Comparison of ENCODE assay signal across 9 mouse cellular contexts in the genomic region with DNA sequence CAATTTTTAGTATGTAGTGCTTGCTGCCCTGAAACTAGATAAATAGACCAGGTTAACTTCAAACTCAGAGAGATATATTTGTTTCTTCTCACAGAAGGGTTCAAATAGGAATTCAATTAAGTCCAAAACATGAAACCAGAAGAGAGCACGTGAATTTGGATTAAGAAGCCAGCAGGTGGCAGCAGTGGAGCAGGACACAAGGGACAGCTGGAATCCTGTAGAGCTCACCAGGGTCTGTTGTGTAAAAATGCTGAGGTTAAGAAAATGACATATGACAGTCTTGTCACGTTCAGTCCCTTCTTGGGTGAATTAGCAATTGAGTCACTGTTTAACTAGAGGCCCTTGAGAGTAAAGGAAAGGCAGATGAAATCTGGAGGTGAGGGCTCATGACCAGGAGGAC. TPM values are rescaled to one million over a fixed set of nuclear protein-coding genes. Genes with fewer than 3 reads are reported as not detected.
DNase-seq lines count a peak whose midpoint lies in the region; ATAC-seq and TF ChIP-seq lines count a peak whose summit lies in the region.
"Had no signal": no experiment of that assay in that cellular context is flagged by ENCODE, and none has a peak within 500 bp of the region (broad histone marks: within the 10 kb centered on the region; RNA-seq: fewer than 3 reads in every experiment).

No protein-coding gene starts in this region.

- no peaks in the 10 kb centered on the region for H3K4me1 ChIP-seq in hindbrain, postnatal 0 days (ENCODE audit: insufficient read depth, low read length)
- H3K4me1 ChIP-seq in neural tube, embryonic 11.5 days (ENCODE audit: control insufficient read depth, insufficient read depth, low read length) = no peaks in the 10 kb centered on the region
- H3K4me1 ChIP-seq: lung, embryonic 15.5 days had no signal

- 9% methylated on average over 2 of the region's 2 CpGs for WGBS in hindbrain, postnatal 0 days
- 20% methylated on average over 2 of the region's 2 CpGs for WGBS in neural tube, embryonic 11.5 days

- H3K9ac ChIP-seq in hindbrain, postnatal 0 days (replicated peaks; ENCODE audit: low read length) = no peak overlapping the region
- H3K9ac ChIP-seq in neural tube, embryonic 11.5 days (ENCODE audit: low read length) = no peak overlapping the region
- H3K9ac ChIP-seq: lung, embryonic 15.5 days had no signal

- H3K27me3 ChIP-seq in hindbrain, postnatal 0 days (ENCODE audit: insufficient read depth, low read length) = no peaks in the 10 kb centered on the region
- no peaks in the 10 kb centered on the region for H3K27me3 ChIP-seq in neural tube, embryonic 11.5 days (ENCODE audit: control insufficient read depth, insufficient read depth, low read length)
- H3K27me3 ChIP-seq: lung, embryonic 15.5 days had no signal

- DNase-seq in cerebellum, adult 11 months = peak; percentile 10
- DNase-seq in spleen, postnatal 36 days (ENCODE audit: low spot score in 2 of 2) = peak; percentile 12 to 17
- DNase-seq in spleen, postnatal 14 days (ENCODE audit: low spot score in 2 of 2) = no peak
- peak; percentile 29 for DNase-seq in cerebellum, adult 9-11 months
- DNase-seq in hindbrain, postnatal 0 days (ENCODE audit: low spot score) = peak; percentile 77
- DNase-seq in left cerebral cortex, postnatal 10 days (ENCODE audit: extremely low spot score in 1 of 2, low spot score in 2 of 2) = peak; percentile 40 to 68
- DNase-seq in neural tube, embryonic 11.5 days (ENCODE audit: low spot score) = peak; percentile 58

- intact Hi-C loops in left cerebral cortex, postnatal 10 days (cut with DNase I) = loop anchor here (5.0 to 10.0 kb wide), 3 partner anchors 66 to 269 kb away; a partner anchor contains a TSS

- H3K4me3 ChIP-seq in hindbrain, postnatal 0 days (ENCODE audit: low read length) = no peak overlapping the region
- H3K4me3 ChIP-seq in neural tube, embryonic 11.5 days (ENCODE audit: low read depth, low read length) = no peak overlapping the region
- H3K4me3 ChIP-seq: lung, embryonic 15.5 days had no signal

- no peaks in the 10 kb centered on the region for H3K9me3 ChIP-seq in hindbrain, postnatal 0 days (ENCODE audit: low read length)
- H3K9me3 ChIP-seq in neural tube, embryonic 11.5 days (ENCODE audit: control insufficient read depth, low read length) = no peaks in the 10 kb centered on the region
- H3K9me3 ChIP-seq: lung, embryonic 15.5 days had no signal

- peak; percentile 71 for TF ChIP-seq CTCF in hindbrain, postnatal 0 days (IDR thresholded peaks at IDR 0.05; ENCODE audit: low read depth)

- no peaks in the 10 kb centered on the region for H3K36me3 ChIP-seq in hindbrain, postnatal 0 days (ENCODE audit: insufficient read depth, low read length)
- no peaks in the 10 kb centered on the region for H3K36me3 ChIP-seq in neural tube, embryonic 11.5 days (ENCODE audit: control insufficient read depth, insufficient read depth, low read length)
- H3K36me3 ChIP-seq: lung, embryonic 15.5 days had no signal

- no peak for ATAC-seq in cerebellum, adult (ENCODE audit: insufficient number of reproducible peaks, low FRiP score, low TSS enrichment)
- ATAC-seq in hindbrain, postnatal 0 days = no peak
- ATAC-seq in neural tube, embryonic 11.5 days (ENCODE audit: insufficient read depth, low FRiP score, low TSS enrichment) = no peak

- no peak overlapping the region for H3K27ac ChIP-seq in hindbrain, postnatal 0 days
- no peak overlapping the region for H3K27ac ChIP-seq in neural tube, embryonic 11.5 days (ENCODE audit: low read depth, low read length)
- H3K27ac ChIP-seq: lung, embryonic 15.5 days had no signal

- H3K4me2 ChIP-seq in hindbrain, postnatal 0 days (ENCODE audit: low read depth, low read length) = no peak overlapping the region
- no peak overlapping the region for H3K4me2 ChIP-seq in neural tube, embryonic 11.5 days (ENCODE audit: low read depth)
- H3K4me2 ChIP-seq: lung, embryonic 15.5 days had no signal

RNA-seq across cellular contexts. Expression of a gene that starts 14.3 kb away (rescaled TPM):
- not detected in 2 replicates for total RNA-seq in hindbrain, postnatal 0 days (2014; rRNA removed)
- not detected in 2 replicates for polyA plus RNA-seq in hindbrain, postnatal 0 days (2015; fragmentation: Nextera tagmentation; extraction: Ambion mirVana)
- total RNA-seq in left cerebral cortex, postnatal 10 days (2021) = not detected
- polyA plus RNA-seq in neural tube, embryonic 11.5 days (2014; fragmentation: Nextera tagmentation; extraction: Ambion mirVana) = not detected in 2 replicates

RNA-seq across cellular contexts. Expression of a gene that starts 28.0 kb away (rescaled TPM):
- total RNA-seq in hindbrain, postnatal 0 days (2014; rRNA removed) = not detected in 2 replicates
- not detected in 2 replicates for polyA plus RNA-seq in hindbrain, postnatal 0 days (2015; fragmentation: Nextera tagmentation; extraction: Ambion mirVana)
- total RNA-seq in left cerebral cortex, postnatal 10 days (2021) = not detected
- polyA plus RNA-seq in neural tube, embryonic 11.5 days (2014; fragmentation: Nextera tagmentation; extraction: Ambion mirVana) = not detected in 2 replicates

RNA-seq across cellular contexts. Expression of a gene that starts 35.5 kb away (rescaled TPM):
- 0.16 TPM in 1 of 2 replicates, not detected in the other for total RNA-seq in hindbrain, postnatal 0 days (2014; rRNA removed)
- polyA plus RNA-seq in hindbrain, postnatal 0 days (2015; fragmentation: Nextera tagmentation; extraction: Ambion mirVana) = 0.05 TPM in 1 of 2 replicates, not detected in the other
- total RNA-seq in left cerebral cortex, postnatal 10 days (2021) = not detected
- polyA plus RNA-seq in neural tube, embryonic 11.5 days (2014; fragmentation: Nextera tagmentation; extraction: Ambion mirVana) = 0.08 TPM in 1 of 2 replicates, not detected in the other

RNA-seq across cellular contexts. Expression of a gene that starts 49.8 kb away (rescaled TPM):
- 0.07 and 0.47 TPM in 2 replicates for total RNA-seq in hindbrain, postnatal 0 days (2014; rRNA removed)
- 0.43 and 0.46 TPM in 2 replicates for polyA plus RNA-seq in hindbrain, postnatal 0 days (2015; fragmentation: Nextera tagmentation; extraction: Ambion mirVana)
- total RNA-seq in left cerebral cortex, postnatal 10 days (2021) = 1 to 10 TPM in 1 of 2 experiments, under 1 TPM in 1; 0.71 to 1.2 TPM
- 0.33 and 0.84 TPM in 2 replicates for polyA plus RNA-seq in neural tube, embryonic 11.5 days (2014; fragmentation: Nextera tagmentation; extraction: Ambion mirVana)

Comparison
In these comparisons a context has a peak if more than half of its experiments do, and no peak if none do; other contexts are left out.
1. DNase-seq: peak in cerebellum, adult 11 months (single experiment), spleen, postnatal 36 days (2 of 2), cerebellum, adult 9-11 months (single experiment), hindbrain, postnatal 0 days (single experiment), left cerebral cortex, postnatal 10 days (2 of 2) and neural tube, embryonic 11.5 days (single experiment); none in spleen, postnatal 14 days (0 of 2).